Mouse (Mus musculus) effector memory CD4-positive, alpha-beta T cell, adult 5 months (primary cell): ENCODE data around the gene Hoxa10. TPM values are rescaled to one million over a fixed set of nuclear protein-coding genes. Genes with fewer than 3 reads are reported as not detected.

Source experiments
- polyA plus RNA-seq: library from polyadenylated mRNA; unstranded; fragments of 100-300 nt; shearing (Covaris generic); gene quantifications from one replicate; pipeline ENCODE4 v1.2.1, GENCODE M21; 2017

The Hoxa10 gene
- polyA plus RNA-seq, result not detected

GRCm38 (mm10) chr6:52240389-52241000 is at the start of gene Hoxa10:
Gene Hoxa10, minus strand, starts transcription at chr6:52240854.

DNA sequence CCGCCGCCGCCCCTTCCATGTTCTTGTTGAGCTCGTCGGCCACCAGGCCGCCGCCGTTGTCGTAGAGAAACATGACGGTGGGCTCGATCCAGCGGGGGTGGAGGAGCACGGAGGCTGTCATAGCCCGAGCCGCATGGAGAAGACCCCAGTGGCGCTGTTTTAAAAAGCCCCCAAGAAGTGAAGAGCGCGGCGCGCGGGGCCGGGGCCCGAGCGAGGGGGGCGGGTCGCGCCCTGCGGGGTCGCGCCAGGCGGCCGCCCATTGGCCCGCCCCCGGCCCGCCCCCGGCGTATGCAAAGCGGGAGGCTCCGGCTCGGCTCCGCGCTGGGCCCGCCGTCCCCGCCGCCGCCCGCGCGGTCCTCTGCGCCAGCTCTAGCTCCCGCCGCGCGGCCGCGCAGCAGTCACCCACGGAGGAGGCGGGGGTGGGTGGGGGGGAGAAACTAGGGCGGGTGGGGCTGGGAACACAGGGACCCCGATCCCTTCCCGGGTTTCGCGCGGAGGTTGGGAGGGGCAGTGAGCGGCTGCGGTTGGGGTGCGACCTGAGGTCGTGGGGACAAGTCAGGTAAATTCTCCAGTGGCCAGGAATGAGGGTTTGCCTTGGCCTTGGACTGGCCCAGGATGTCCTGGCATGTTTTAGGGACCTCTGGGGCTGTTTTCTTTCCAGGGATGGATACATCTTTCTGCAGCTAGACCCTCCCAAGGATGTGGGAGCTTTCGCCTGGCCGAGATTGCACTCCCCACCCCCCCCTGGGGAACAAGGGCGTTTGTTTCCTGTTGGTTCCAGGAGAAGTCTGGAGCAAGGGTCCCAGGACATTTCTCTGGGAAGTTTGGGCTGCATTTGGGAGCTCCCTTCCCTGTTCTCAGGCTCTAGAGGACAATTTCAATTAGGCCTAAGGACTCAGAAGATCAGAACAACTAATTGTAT is 20.3 kb upstream of the Hoxa10 start, which contains the start of gene Hoxa13:
Hoxa13 (minus strand) TSS at position 227 of the 922 bp plus-strand sequence.

DNA sequence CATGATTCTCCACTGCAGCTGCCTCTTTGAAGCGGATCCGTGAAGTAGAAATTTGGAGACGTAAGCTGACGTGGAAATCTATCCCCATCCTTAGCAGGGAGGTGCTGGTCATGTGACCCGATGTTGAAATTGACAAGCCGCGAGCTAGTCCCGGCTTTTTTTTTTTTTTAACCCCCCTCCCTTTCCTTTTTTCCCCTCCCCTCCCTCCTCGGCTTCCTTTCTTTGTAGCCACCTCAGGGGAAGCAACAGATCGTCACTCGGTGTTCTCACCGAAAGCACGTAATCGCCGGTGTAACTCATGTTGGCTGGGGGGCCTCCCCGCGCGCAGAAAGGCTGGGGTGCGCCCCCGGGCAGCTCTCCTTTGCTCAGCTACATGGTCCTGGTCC is 5.1 kb upstream of the Hoxa10 start, which contains the start of gene Hoxa11:
Hoxa11 (minus strand) TSS at position 54 of the 386 bp plus-strand sequence.

DNA sequence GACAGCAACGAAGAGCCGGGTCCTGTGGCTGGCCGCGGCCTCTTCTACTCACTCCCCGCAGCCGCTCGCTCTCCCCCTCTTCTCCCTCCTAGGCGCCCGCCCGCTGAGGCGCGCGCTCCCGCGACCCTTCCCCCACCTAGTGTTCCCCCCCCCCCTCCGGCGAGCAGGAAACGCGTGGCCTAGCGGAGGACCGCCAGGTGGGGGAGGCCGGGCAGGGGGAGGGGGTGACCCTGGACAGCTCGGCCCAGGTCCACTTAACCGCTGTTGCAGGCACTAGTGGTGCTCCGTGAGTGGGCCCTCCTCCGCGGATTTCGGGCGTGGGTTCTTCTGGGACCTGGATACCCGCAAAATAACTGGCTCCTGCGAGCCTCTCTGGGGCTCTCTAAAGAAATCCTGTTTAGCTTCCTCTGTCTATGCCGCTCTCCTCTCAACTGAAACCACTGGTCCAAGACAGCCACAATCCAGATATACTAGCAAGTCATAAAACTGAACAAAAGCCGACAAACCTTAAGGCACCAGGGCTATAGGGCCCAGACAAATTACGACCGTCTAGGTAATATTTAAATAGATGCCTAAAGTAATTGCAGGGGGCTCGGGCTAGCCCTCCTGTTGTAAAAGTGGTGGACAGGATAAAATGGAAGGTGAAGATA is 10.0 kb downstream of the Hoxa10 start, which contains the start of gene Hoxa9:
Hoxa9 (minus strand) TSS at position 574 of the 650 bp plus-strand sequence.

GRCm38 (mm10) chr6:52221337-52221992 is 19.2 kb downstream of the Hoxa10 start, which contains the start of gene Hoxa7:
Gene Hoxa7, minus strand, starts transcription at chr6:52221854.

GRCm38 (mm10) chr6:52213119-52213986 is 27.3 kb downstream of the Hoxa10 start, which contains the start of the genes Hoxa3 and Gm28308:
Gene Hoxa3, minus strand, starts transcription at chr6:52213336.
Gene Gm28308, minus strand, starts transcription at chr6:52213339.

DNA sequence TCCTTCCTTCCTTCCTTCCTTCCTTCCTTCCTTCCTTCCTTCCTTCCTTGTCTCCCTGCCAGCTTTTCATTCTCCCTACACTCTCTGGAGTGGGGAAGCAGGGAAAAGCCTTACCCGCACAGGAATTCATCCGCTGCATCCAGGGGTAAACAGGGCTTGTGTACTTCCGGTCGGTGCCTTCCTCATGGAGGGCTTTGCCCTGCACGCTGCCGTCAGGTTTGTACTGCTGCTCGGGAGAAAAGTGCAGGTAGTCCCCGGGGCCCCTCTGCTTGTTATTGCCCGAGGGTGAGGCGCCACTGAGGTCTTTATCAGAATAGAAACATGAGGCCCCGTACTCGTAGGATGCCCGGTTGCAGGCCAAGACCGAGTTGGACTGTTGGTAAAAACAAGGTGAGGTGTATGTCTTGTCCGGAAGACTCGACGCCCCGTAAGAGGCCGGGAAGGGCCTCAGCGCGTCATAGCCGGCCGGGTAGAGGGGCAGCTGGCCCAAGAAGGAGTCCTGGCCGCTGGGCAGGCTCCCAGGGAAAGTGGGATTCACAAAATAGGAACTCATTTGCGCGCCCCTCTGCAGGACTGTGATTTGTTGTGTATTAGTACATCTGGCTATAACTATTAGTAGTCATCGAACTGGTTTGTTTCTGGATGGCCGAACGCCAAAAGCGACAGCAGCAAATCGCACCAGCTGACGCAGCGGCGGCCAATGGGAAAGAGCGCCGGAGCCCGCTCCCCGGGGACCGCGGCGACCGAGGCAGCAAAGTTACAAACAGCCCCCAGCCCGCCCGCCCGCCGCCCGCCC is 32.4 kb downstream of the Hoxa10 start, which contains the start of gene Hoxa6:
Hoxa6 (minus strand) TSS at position 651 of the 796 bp plus-strand sequence.

DNA sequence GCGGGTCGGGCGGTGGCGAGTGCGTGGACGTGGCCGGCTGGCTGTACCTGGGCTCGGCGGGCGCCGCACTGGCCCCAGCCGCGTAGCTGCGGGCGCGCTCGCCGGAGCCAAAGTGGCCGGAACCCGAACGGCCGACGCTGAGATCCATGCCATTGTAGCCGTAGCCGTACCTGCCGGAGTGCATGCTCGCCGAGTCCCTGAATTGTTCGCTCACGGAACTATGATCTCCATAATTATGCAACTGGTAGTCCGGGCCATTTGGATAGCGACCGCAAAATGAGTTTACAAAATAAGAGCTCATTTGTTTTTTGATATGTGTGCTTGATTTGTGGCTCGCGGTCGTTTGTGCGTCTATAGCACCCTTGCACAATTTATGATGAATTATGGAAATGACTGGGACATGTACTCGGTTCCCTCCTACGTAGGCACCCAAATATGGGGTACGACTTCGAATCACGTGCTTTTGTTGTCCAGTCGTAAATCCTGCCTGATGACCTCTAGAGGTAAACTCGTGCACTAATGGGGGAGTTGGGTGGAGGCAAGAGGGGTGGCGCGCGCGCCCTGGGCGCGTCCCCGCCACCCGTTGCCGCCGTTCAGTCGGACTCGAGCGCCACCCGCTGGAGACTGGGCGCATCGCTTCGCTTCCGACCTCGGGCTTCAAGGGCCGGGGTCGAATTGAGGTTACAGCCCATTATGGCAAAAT is 36.5 kb downstream of the Hoxa10 start, which contains the start of gene Hoxa5:
Hoxa5 (minus strand) TSS at position 538 of the 703 bp plus-strand sequence.

DNA sequence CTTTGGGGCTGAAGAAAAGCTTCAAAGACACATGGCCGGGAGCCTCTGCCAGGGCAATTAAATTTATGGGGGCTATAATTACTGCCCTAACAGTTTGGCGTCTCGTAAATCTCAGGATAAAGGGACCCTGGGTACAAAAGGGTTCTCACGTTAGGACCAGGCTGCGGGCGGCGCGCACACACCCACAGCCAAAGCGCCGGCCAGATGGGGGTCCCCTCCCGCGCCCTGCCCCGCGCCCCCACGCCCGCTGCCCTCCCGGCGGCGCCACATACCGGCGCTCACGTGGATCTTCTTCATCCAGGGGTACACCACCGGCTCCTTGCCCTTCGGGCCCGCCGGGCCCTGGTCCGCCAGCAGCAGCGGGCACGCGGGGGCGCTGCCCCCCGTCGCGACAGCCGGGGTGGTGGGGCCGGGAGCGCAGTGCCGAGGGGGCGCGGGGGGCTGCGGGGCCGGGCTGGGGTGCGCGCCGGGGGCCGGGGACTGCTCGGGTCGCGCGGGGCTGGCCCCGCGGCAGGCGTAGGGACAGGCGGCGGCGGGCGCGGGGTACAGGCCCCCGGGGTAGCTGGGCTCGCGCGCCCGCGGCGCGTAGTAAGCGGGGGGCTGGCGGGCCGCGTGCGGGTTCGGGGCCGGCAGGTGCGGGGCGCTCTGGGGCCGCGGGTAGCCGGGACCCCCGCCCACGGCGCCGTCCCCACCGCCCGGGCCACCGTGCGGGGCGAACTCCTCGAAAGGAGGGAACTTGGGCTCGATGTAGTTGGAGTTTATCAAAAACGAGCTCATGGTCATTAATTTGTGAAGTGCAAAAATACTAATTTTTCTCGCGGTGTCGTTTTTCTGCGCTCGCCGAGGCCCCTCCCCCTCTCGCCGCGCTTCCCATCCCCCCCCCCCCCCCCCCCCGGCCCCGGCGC is 49.5 kb downstream of the Hoxa10 start, which contains the start of gene Hoxa4:
Hoxa4 (minus strand) TSS at position 848 of the 905 bp plus-strand sequence.

Other genes starting within 250 kb of the Hoxa10 start
- gene Skap2, start 228.3 kb downstream of the Hoxa10 start, polyA plus RNA-seq, result 14.7 TPM
- gene Hoxa1, start 82.5 kb downstream of the Hoxa10 start, polyA plus RNA-seq, result not detected
- gene Hoxa2, start 76.0 kb downstream of the Hoxa10 start, polyA plus RNA-seq, result not detected
- not detected for gene 5730596B20Rik, start 63.4 kb downstream of the Hoxa10 start, polyA plus RNA-seq
- gene Hoxa4, start 49.1 kb downstream of the Hoxa10 start, polyA plus RNA-seq, result not detected
- not detected for gene Hoxa5, start 36.3 kb downstream of the Hoxa10 start, polyA plus RNA-seq
- not detected for gene Hoxa6, start 32.1 kb downstream of the Hoxa10 start, polyA plus RNA-seq
- not detected for gene Hoxa3, start 27.5 kb downstream of the Hoxa10 start, polyA plus RNA-seq
- not detected for gene Gm28308, start 27.5 kb downstream of the Hoxa10 start, polyA plus RNA-seq
- gene Hoxa7, start 19.0 kb downstream of the Hoxa10 start, polyA plus RNA-seq, result 0.80 TPM
- 0.15 TPM for gene Hoxa9, start 9.8 kb downstream of the Hoxa10 start, polyA plus RNA-seq
- not detected for gene Hoxa11, start 5.0 kb upstream of the Hoxa10 start, polyA plus RNA-seq
- gene Hoxa13, start 20.0 kb upstream of the Hoxa10 start, polyA plus RNA-seq, result not detected
- 1.3 TPM for gene Evx1, start 72.6 kb upstream of the Hoxa10 start, polyA plus RNA-seq